Mouse (Mus musculus) stomach, postnatal 0 days (tissue): ENCODE results near the gene Nprl2. TPM values are rescaled to one million over a fixed set of nuclear protein-coding genes. Genes with fewer than 3 reads are reported as not detected.

Experiments
- ATAC-seq: fragments of 200-750 bp; cut with Nextera tagmentation; 2 replicates; pipeline ENCODE4 v1.8.0; 2017; ENCODE audit not compliant: low FRiP score, low TSS enrichment
- DNase-seq: peaks from one replicate; pipeline ENCODE4 v3.0.0-alpha.2; 2016; ENCODE audit warnings: low spot score
- H3K27ac ChIP-seq: fragments of 300-500 bp; sonication (generic); replicated peaks from 2 replicates; pipeline ENCODE4 v1.5.1; 2014; ENCODE audit warnings: mild to moderate bottlenecking, control low read depth
- H3K27me3 ChIP-seq: fragments of 300-500 bp; sonication (generic); 2 replicates; pipeline ENCODE4 v1.6.1; 2014; ENCODE audit warnings: low read length; ENCODE audit not compliant: control insufficient read depth, insufficient read depth
- H3K36me3 ChIP-seq: fragments of 300-500 bp; sonication (generic); 2 replicates; pipeline ENCODE4 v1.6.1; 2014; ENCODE audit warnings: low read length, mixed read lengths; ENCODE audit not compliant: control insufficient read depth, insufficient read depth
- H3K4me1 ChIP-seq: fragments of 300-500 bp; sonication (generic); replicated peaks from 2 replicates; pipeline ENCODE4 v1.6.1; 2014; ENCODE audit warnings: antibody characterized with exemption; ENCODE audit not compliant: control insufficient read depth, insufficient read depth
- H3K4me2 ChIP-seq: fragments of 300-500 bp; sonication (generic); replicated peaks from 2 replicates; pipeline ENCODE4 v1.6.1; 2014; ENCODE audit warnings: low read depth, mild to moderate bottlenecking, control low read depth, moderate library complexity
- H3K4me3 ChIP-seq: fragments of 300-500 bp; sonication (generic); 2 replicates; pipeline ENCODE4 v1.5.1; 2014; ENCODE audit warnings: low read depth, low read length, control low read depth
- H3K9ac ChIP-seq: fragments of 300-500 bp; sonication (generic); 2 replicates; pipeline ENCODE4 v1.6.1; 2014; ENCODE audit warnings: mild to moderate bottlenecking, low read length, control low read depth, mixed read lengths
- H3K9me3 ChIP-seq: fragments of 300-500 bp; sonication (generic); 2 replicates; pipeline ENCODE4 v1.6.1; 2016; ENCODE audit warnings: low read length; ENCODE audit not compliant: control insufficient read depth
- CTCF ChIP-seq: IDR thresholded peaks from 2 replicates; pipeline ENCODE4 v1.5.1; 2016; ENCODE audit warnings: antibody characterized with exemption, low read depth, mild to moderate bottlenecking, moderate library complexity
- EP300 ChIP-seq: optimal IDR thresholded peaks from 2 replicates; pipeline ENCODE3; 2016; ENCODE audit warnings: antibody characterized with exemption
- WGBS: fragments of 180-500 bp; shearing (Covaris S2); extraction: QIAGEN DNeasy Blood & Tissue Kit; methylation state at CpG from one replicate; pipeline ENCODE4 v1.1.7; 2014; 5-methylcytosine and 5-hydroxymethylcytosine counted together
- polyA plus RNA-seq: library from polyadenylated mRNA; unstranded; fragments of >200 nt; fragmentation: Nextera tagmentation; extraction: Ambion mirVana; gene quantifications from 2 replicates; pipeline ENCODE4 v1.2.1, GENCODE M21; 2015

The Nprl2 gene
- polyA plus RNA-seq, 1 experiment from 2014 or later: 24.9 TPM

- H3K4me2 ChIP-seq: peak overlapping the region; percentile 69
- peaks cover 8% of the 10 kb centered on the region for H3K4me1 ChIP-seq
- H3K27me3 ChIP-seq: no peaks in the 10 kb centered on the region
- no peak for TF ChIP-seq EP300
- TF ChIP-seq CTCF: no peak
- DNase-seq: no peak
- no peaks in the 10 kb centered on the region for H3K9me3 ChIP-seq
- H3K4me3 ChIP-seq: peak overlapping the region; percentile 17
- no peak for ATAC-seq
- H3K27ac ChIP-seq: peak overlapping the region; percentile 92; the same call in 1 of the 2 replicates
- 83% methylated on average over 10 of the region's 10 CpGs for WGBS
- H3K9ac ChIP-seq: no peak overlapping the region
- H3K36me3 ChIP-seq: no peaks in the 10 kb centered on the region
These were observed 35.8 kb downstream of the Nprl2 start for GRCm38 (mm10) chr9:107577871-107578270.

- Histone ChIP-seq H3K9me3 (no peaks in the 10 kb centered on the region), H3K36me3 (no peaks in the 10 kb centered on the region), H3K27me3 (no peaks in the 10 kb centered on the region), H3K4me3 (peak within 1 kb of the TSS; percentile 17), H3K9ac (peak within 1 kb of the TSS; percentile 23), H3K4me2 (peak within 1 kb of the TSS; percentile 69), H3K4me1 (peaks cover 8% of the 10 kb centered on the region), H3K27ac (peak within 1 kb of the TSS; percentile 96)
- TF ChIP-seq EP300 (no peak), CTCF (no peak)
- WGBS: 65% methylated on average over 3 of the region's 3 CpGs
- no peak for DNase-seq
- no peak for ATAC-seq
These were observed 36.6 kb downstream of the Nprl2 start, which contains the start of gene Naa80 for GRCm38 (mm10) chr9:107578587-107578986. Gene Naa80 (plus strand): TSS chr9:107578887.

GRCm38 (mm10) chr9:107579023-107579900 lies 37.2 kb downstream of the Nprl2 start:
- ATAC-seq (no peak), DNase-seq (no peak)
- Histone ChIP-seq H3K36me3 (no peaks in the 10 kb centered on the region), H3K4me2 (no peak overlapping the region), H3K4me3 (no peak overlapping the region), H3K9ac (peak overlapping the region; percentile 23), H3K27ac (peak overlapping the region; percentile 96), H3K27me3 (no peaks in the 10 kb centered on the region), H3K4me1 (peaks cover 8% of the 10 kb centered on the region), H3K9me3 (no peaks in the 10 kb centered on the region)
- no peak for TF ChIP-seq CTCF
- no peak for TF ChIP-seq EP300
- WGBS: 91% methylated on average over 14 of the region's 14 CpGs

GRCm38 (mm10) chr9:107580501-107581317 lies 38.7 kb downstream of the Nprl2 start, which contains the start of gene Hyal3:
Gene Hyal3 (plus strand): TSS chr9:107580818.
- peaks cover 8% of the 10 kb centered on the region for H3K4me1 ChIP-seq
- DNase-seq: peak; percentile 92

GRCm38 (mm10) chr9:107581584-107581983 lies 39.6 kb downstream of the Nprl2 start:
- peak overlapping the region; percentile 96 for H3K27ac ChIP-seq
- no peaks in the 10 kb centered on the region for H3K27me3 ChIP-seq
- peak overlapping the region; percentile 77 for H3K9ac ChIP-seq
- DNase-seq (no peak), ATAC-seq (no peak)
- peaks cover 5% of the 10 kb centered on the region; the same call in 1 of the 2 replicates for H3K4me1 ChIP-seq
- peak overlapping the region; percentile 92 for H3K4me2 ChIP-seq
- TF ChIP-seq EP300 (no peak), CTCF (no peak)
- H3K36me3 ChIP-seq: no peaks in the 10 kb centered on the region
- H3K9me3 ChIP-seq: no peaks in the 10 kb centered on the region
- H3K4me3 ChIP-seq: peak overlapping the region; percentile 60
- WGBS: 59% methylated on average over 4 of the region's 4 CpGs

More at GRCm38 (mm10) chr9:107580501-107581317, 38.7 kb downstream of the Nprl2 start, which contains the start of gene Hyal3:
- peak within 1 kb of the TSS; percentile 60 for H3K4me3 ChIP-seq
- ATAC-seq: peak; percentile 75
- peak within 1 kb of the TSS; percentile 96 for H3K27ac ChIP-seq
- no peaks in the 10 kb centered on the region for H3K36me3 ChIP-seq
- peak within 1 kb of the TSS; percentile 77 for H3K9ac ChIP-seq
- 1% methylated on average over 32 of the region's 32 CpGs for WGBS
- H3K9me3 ChIP-seq: no peaks in the 10 kb centered on the region
- H3K4me2 ChIP-seq: peak within 1 kb of the TSS; percentile 92
- TF ChIP-seq CTCF (peak; percentile 2; the same call in 1 of the 2 replicates), EP300 (no peak)
- H3K27me3 ChIP-seq: no peaks in the 10 kb centered on the region
